In genomic region chr19:31862512-31863249, GRCm38 (mm10) we compare ENCODE assay signal across 20 mouse cellular contexts. TPM values are rescaled to one million over a fixed set of nuclear protein-coding genes. Genes with fewer than 3 reads are reported as not detected.
DNase-seq lines count a peak whose midpoint lies in the region; ATAC-seq and TF ChIP-seq lines count a peak whose summit lies in the region.
"Had no signal": no experiment of that assay in that cellular context is flagged by ENCODE, and none has a peak within 500 bp of the region (broad histone marks: within the 10 kb centered on the region; RNA-seq: fewer than 3 reads in every experiment).

No protein-coding gene starts in this region.

- no peaks in the 10 kb centered on the region for H3K36me3 ChIP-seq in forebrain, embryonic 11.5 days (ENCODE audit: control insufficient read depth, insufficient read depth, low read length)
- no peaks in the 10 kb centered on the region for H3K36me3 ChIP-seq in forebrain, embryonic 10.5 days (replicated peaks)
- no peaks in the 10 kb centered on the region for H3K36me3 ChIP-seq in lung, postnatal 0 days (ENCODE audit: insufficient read depth, low read length)
- no peaks in the 10 kb centered on the region for H3K36me3 ChIP-seq in forebrain, embryonic 16.5 days (ENCODE audit: control insufficient read depth, insufficient read depth)
- H3K36me3 ChIP-seq in intestine, embryonic 15.5 days: no peaks in the 10 kb centered on the region
- H3K36me3 ChIP-seq: embryonic facial prominence, embryonic 15.5 days; G1E; liver, embryonic 12.5 days; midbrain, embryonic 10.5 days had no signal

- TF ChIP-seq EP300 in lung, postnatal 0 days (IDR thresholded peaks at IDR 0.05): no peak

- no peaks in the 10 kb centered on the region for H3K27me3 ChIP-seq in forebrain, embryonic 11.5 days (ENCODE audit: control insufficient read depth, insufficient read depth, low read length)
- no peaks in the 10 kb centered on the region for H3K27me3 ChIP-seq in forebrain, embryonic 10.5 days (ENCODE audit: poor library complexity, severe bottlenecking)
- H3K27me3 ChIP-seq in lung, postnatal 0 days (replicated peaks; ENCODE audit: insufficient read depth, low read length): no peaks in the 10 kb centered on the region
- H3K27me3 ChIP-seq in forebrain, embryonic 16.5 days (replicated peaks; ENCODE audit: control insufficient read depth, insufficient read depth, low read length): no peaks in the 10 kb centered on the region
- H3K27me3 ChIP-seq in intestine, embryonic 15.5 days (replicated peaks): no peaks in the 10 kb centered on the region
- H3K27me3 ChIP-seq: embryonic facial prominence, embryonic 15.5 days; liver, embryonic 12.5 days had no signal

- no peak overlapping the region for H3K4me2 ChIP-seq in forebrain, embryonic 11.5 days (ENCODE audit: low read depth, low read length, severe bottlenecking)
- no peak overlapping the region for H3K4me2 ChIP-seq in lung, postnatal 0 days (replicated peaks; ENCODE audit: low read depth, low read length)
- H3K4me2 ChIP-seq in forebrain, embryonic 16.5 days (ENCODE audit: low read length): no peak overlapping the region
- no peak overlapping the region for H3K4me2 ChIP-seq in intestine, embryonic 15.5 days (replicated peaks)
- H3K4me2 ChIP-seq: embryonic facial prominence, embryonic 15.5 days; liver, embryonic 12.5 days had no signal

- no peak overlapping the region for H3K4me3 ChIP-seq in forebrain, embryonic 11.5 days (ENCODE audit: low read depth, low read length)
- H3K4me3 ChIP-seq in forebrain, embryonic 10.5 days: no peak overlapping the region
- H3K4me3 ChIP-seq in lung, postnatal 0 days (ENCODE audit: low read depth, low read length): no peak overlapping the region
- H3K4me3 ChIP-seq in forebrain, embryonic 16.5 days (replicated peaks; ENCODE audit: low read length): no peak overlapping the region
- H3K4me3 ChIP-seq in intestine, embryonic 15.5 days (replicated peaks): no peak overlapping the region
- H3K4me3 ChIP-seq: embryonic facial prominence, embryonic 15.5 days; liver, embryonic 12.5 days; midbrain, embryonic 10.5 days had no signal

- DNase-seq in forebrain, embryonic 11.5 days (ENCODE audit: low spot score): no peak
- DNase-seq in forebrain, embryonic 10.5 days (ENCODE audit: extremely low spot score, low spot score): no peak
- no peak for DNase-seq in lung, postnatal 0 days (ENCODE audit: low spot score)
- no peak for DNase-seq in lung, adult 18-20 months
- peak; percentile 6 for DNase-seq in thymus, postnatal 4 days
- DNase-seq: cerebellum, adult 11 months; lung, postnatal 14 days had no signal

- TF ChIP-seq CTCF in lung, postnatal 0 days (IDR thresholded peaks at IDR 0.05): 0 out of 2 replicates have a peak, but pooled peaks have one; percentile 6

- H3K9ac ChIP-seq in forebrain, embryonic 11.5 days (ENCODE audit: low read length): no peak overlapping the region
- H3K9ac ChIP-seq in lung, postnatal 0 days (replicated peaks; ENCODE audit: low read depth): no peak overlapping the region
- H3K9ac ChIP-seq in forebrain, embryonic 16.5 days (replicated peaks; ENCODE audit: low read depth, low read length): no peak overlapping the region
- H3K9ac ChIP-seq in intestine, embryonic 15.5 days: no peak overlapping the region
- H3K9ac ChIP-seq: embryonic facial prominence, embryonic 15.5 days; liver, embryonic 12.5 days had no signal

- peak; percentile 63 for ATAC-seq in forebrain, embryonic 11.5 days (replicated peaks; ENCODE audit: low FRiP score)
- ATAC-seq in lung, postnatal 0 days: no peak
- peak; percentile 94 for ATAC-seq in forebrain, embryonic 16.5 days
- ATAC-seq in intestine, embryonic 15.5 days: no peak
- ATAC-seq in erythroblast, adult 5-6 weeks (replicated peaks; ENCODE audit: low FRiP score, poor library complexity, severe bottlenecking): no peak
- ATAC-seq: hindbrain, postnatal 0 days; liver, embryonic 12.5 days had no signal

- WGBS in forebrain, embryonic 11.5 days: 64% methylated on average over 6 of the region's 6 CpGs
- 72% methylated on average over 6 of the region's 6 CpGs for WGBS in forebrain, embryonic 10.5 days
- whole genome bisulfite sequencing in lung, postnatal 0 days: 38% methylated on average over 6 of the region's 6 CpGs
- WGBS in forebrain, embryonic 16.5 days: 24% methylated on average over 6 of the region's 6 CpGs
- 62% methylated on average over 6 of the region's 6 CpGs for WGBS in intestine, embryonic 15.5 days

- no peaks in the 10 kb centered on the region for H3K4me1 ChIP-seq in forebrain, embryonic 11.5 days (replicated peaks; ENCODE audit: control insufficient read depth, insufficient read depth, low read length)
- 0 out of 2 replicates have a peak, but pooled peaks cover 3% of the 10 kb centered on the region for H3K4me1 ChIP-seq in forebrain, embryonic 10.5 days
- H3K4me1 ChIP-seq in lung, postnatal 0 days (ENCODE audit: insufficient read depth, low read depth, low read length): no peaks in the 10 kb centered on the region
- H3K4me1 ChIP-seq in forebrain, embryonic 16.5 days (replicated peaks; ENCODE audit: control insufficient read depth, insufficient read depth, low read length): no peaks in the 10 kb centered on the region
- H3K4me1 ChIP-seq in intestine, embryonic 15.5 days (replicated peaks): no peaks in the 10 kb centered on the region
- H3K4me1 ChIP-seq: embryonic facial prominence, embryonic 15.5 days; liver, embryonic 12.5 days; midbrain, embryonic 10.5 days had no signal

- no peaks in the 10 kb centered on the region for H3K9me3 ChIP-seq in forebrain, embryonic 11.5 days (ENCODE audit: control insufficient read depth, low read length)
- H3K9me3 ChIP-seq in forebrain, embryonic 10.5 days: no peaks in the 10 kb centered on the region
- H3K9me3 ChIP-seq in lung, postnatal 0 days (ENCODE audit: low read length): no peaks in the 10 kb centered on the region
- no peaks in the 10 kb centered on the region for H3K9me3 ChIP-seq in forebrain, embryonic 16.5 days (ENCODE audit: control insufficient read depth, low read length)
- H3K9me3 ChIP-seq in intestine, embryonic 15.5 days: no peaks in the 10 kb centered on the region
- H3K9me3 ChIP-seq: embryonic facial prominence, embryonic 15.5 days; G1E; liver, embryonic 12.5 days; midbrain, embryonic 10.5 days had no signal

- H3K27ac ChIP-seq in forebrain, embryonic 11.5 days (ENCODE audit: low read depth, low read length): no peak overlapping the region
- H3K27ac ChIP-seq in forebrain, embryonic 10.5 days: no peak overlapping the region
- H3K27ac ChIP-seq in lung, postnatal 0 days (ENCODE audit: low read length): no peak overlapping the region
- no peak overlapping the region for H3K27ac ChIP-seq in forebrain, embryonic 16.5 days (ENCODE audit: low read length)
- no peak overlapping the region for H3K27ac ChIP-seq in intestine, embryonic 15.5 days
- H3K27ac ChIP-seq: embryonic facial prominence, embryonic 15.5 days; hindbrain, postnatal 0 days; liver, embryonic 12.5 days; midbrain, embryonic 10.5 days had no signal

RNA-seq across cellular contexts. Expression of gene A1cf, which starts 5.9 kb away (rescaled TPM):
- polyA plus RNA-seq in forebrain, embryonic 11.5 days (2014; fragmentation: Nextera tagmentation; extraction: Ambion mirVana): not detected in 2 replicates
- not detected in 2 replicates for polyA plus RNA-seq in forebrain, embryonic 10.5 days (2016; fragmentation: Nextera tagmentation; extraction: Ambion mirVana)
- not detected in 2 replicates for polyA plus RNA-seq in lung, postnatal 0 days (2015; fragmentation: Nextera tagmentation; extraction: Ambion mirVana)
- not detected in 2 replicates for polyA plus RNA-seq in forebrain, embryonic 16.5 days (2015; fragmentation: Nextera tagmentation; extraction: Ambion mirVana)
- 8.9 and 11.1 TPM in 2 replicates for polyA plus RNA-seq in intestine, embryonic 15.5 days (2015; fragmentation: Nextera tagmentation; extraction: Ambion mirVana)
- total RNA-seq in erythroblast, adult 5-6 weeks (2015; ENCODE audit: low replicate concordance): not detected in 2 replicates
- not detected in 2 replicates for total RNA-seq in erythroblast, adult 5-6 weeks (2017; ENCODE audit: low replicate concordance)
- total RNA-seq: granulocyte monocyte progenitor cell, adult 5-6 weeks; hindbrain, postnatal 0 days; layer of hippocampus, postnatal 10 days; left cerebral cortex, postnatal 36 days; neutrophil, adult 5-6 weeks had no signal
- polyA plus RNA-seq: embryonic facial prominence, embryonic 15.5 days; G1E; heart, postnatal 0 days; hindbrain, postnatal 0 days; midbrain, embryonic 10.5 days had no signal

Comparison
In these comparisons a context has a peak if more than half of its experiments do, and no peak if none do; other contexts are left out.
1. ATAC-seq: peak in forebrain, embryonic 11.5 days (single experiment) and forebrain, embryonic 16.5 days (single experiment); none in lung, postnatal 0 days (single experiment), intestine, embryonic 15.5 days (single experiment) and erythroblast, adult 5-6 weeks (single experiment).